Mouse (Mus musculus): ENCODE measurements around the gene Lipn.

DNA sequence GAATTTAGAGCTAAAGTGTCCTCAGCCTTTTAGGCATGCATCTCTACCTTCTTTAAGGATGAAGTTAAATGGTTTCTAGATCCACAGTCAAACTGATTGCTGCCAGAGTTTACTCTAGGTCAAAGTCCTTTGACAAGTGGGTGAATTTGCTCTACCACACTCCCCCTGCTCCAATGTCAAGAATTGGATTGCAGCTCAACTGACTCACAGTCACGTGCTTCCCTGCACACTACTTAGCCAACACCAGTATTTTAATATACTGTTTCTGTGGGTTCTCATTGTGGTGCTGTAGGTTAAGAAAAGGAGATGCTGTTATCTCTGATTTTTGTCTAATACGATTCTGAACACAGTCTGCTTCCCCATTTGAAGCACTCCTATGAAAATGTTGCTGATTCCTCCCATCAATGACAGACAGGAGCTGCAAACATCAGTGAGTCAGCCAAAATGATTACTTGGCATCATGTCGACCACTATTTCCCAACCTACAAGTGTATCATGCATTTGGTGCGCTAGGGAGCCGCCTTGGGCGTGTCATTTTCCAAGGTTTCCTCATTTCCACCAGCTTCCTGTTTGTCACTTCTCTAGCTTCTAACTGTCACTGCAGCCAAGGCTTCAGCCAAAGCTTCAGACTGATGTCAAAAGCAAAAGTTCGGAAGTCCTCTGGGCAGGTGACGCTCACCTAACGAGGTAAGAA, at the start of gene Lipn:
- no peak for TF ChIP-seq CTCF (IDR thresholded peaks at IDR 0.05; ENCODE audit: low read depth)
- no peak for TF ChIP-seq EP300 (IDR thresholded peaks at IDR 0.05; ENCODE audit: low read depth)

Measured in liver, embryonic 14.5 days (tissue).